Mouse (Mus musculus) liver, embryonic 14.5 days (tissue): ENCODE measurements around the gene Acvr2b.

Source experiments
- CTCF ChIP-seq: IDR thresholded peaks from 2 replicates; pipeline ENCODE4 v1.5.1; 2016; ENCODE audit warnings: antibody characterized with exemption, low read depth, control low read depth
- EP300 ChIP-seq: IDR thresholded peaks from 2 replicates; pipeline ENCODE4 v1.6.1; 2016; ENCODE audit warnings: antibody characterized with exemption, low read depth

GRCm38 (mm10) chr9:119426483-119426882 is 24.6 kb downstream of the Acvr2b start:
- TF ChIP-seq CTCF = no peak
- no peak for TF ChIP-seq EP300
